Mouse (Mus musculus): Measurements from ENCODE around the gene Mxd1. TPM values are rescaled to one million over a fixed set of nuclear protein-coding genes. Genes with fewer than 3 reads are reported as not detected.
A peak's percentile ranks its signal among the peaks of the same experiment; 100 is the strongest.

The Mxd1 gene
- polyA plus RNA-seq, 1 experiment from 2014 or later = 13.5 TPM

DNA sequence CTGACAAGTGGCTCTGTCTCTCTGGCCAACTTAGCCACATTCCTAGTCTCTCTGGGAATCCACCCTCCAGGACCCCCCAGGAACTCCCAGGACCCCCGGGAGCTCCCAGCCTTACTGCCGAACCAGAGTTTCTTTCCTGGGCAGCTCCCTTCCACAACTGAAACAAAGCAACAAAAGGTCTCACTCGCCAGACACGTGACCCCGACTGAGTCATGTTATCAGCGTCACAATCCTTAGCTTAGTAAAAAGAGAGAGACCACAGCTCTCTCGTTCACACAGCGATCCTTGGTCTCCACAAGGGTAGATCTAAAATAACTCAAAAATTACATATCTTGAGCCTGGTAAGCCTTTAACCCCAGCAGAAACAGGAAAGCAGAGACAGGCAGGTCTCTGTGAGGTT lies 27.2 kb downstream of the Mxd1 start:
- Histone ChIP-seq H3K4me1 (ENCODE audit: control insufficient read depth, insufficient read depth, low read length) (no peaks in the 10 kb centered on the region), H3K27ac (replicated peaks; ENCODE audit: low read depth, low read length) (no peak overlapping the region), H3K4me2 (ENCODE audit: low read depth, low read length) (no peak overlapping the region), H3K9me3 (replicated peaks; ENCODE audit: control insufficient read depth, low read length) (no peaks in the 10 kb centered on the region), H3K9ac (replicated peaks; ENCODE audit: low read length) (no peak overlapping the region), H3K36me3 (replicated peaks; ENCODE audit: control insufficient read depth, insufficient read depth, low read depth, low read length) (no peaks in the 10 kb centered on the region), H3K4me3 (ENCODE audit: low read depth, low read length) (no peak overlapping the region), H3K27me3 (ENCODE audit: control insufficient read depth, insufficient read depth, low read length) (no peaks in the 10 kb centered on the region)
- 72% methylated on average over 8 of the region's 8 CpGs for WGBS
- no peak for ATAC-seq (replicated peaks; ENCODE audit: insufficient number of reproducible peaks, low FRiP score, low TSS enrichment, low read depth)
- DNase-seq (ENCODE audit: low spot score) = no peak

DNA sequence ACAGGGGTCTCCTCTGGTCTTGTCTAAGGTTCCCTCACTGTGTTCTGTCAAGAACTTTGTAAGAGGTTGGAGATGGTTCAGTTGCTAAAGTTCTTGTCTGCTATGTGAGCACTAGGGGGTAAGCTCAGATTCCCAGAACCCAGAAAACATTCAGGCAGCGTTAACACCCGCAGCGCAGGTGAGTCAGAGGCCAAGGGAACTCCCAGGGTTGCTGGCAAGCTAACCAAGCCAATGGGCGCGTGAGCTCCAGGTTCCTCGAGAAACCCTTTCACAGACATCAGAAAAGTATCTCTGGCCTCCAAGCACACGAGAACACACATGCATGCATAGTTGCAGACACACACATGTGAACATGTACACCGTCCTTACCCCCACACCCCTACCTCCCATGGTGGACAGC lies 28.2 kb downstream of the Mxd1 start:
- ATAC-seq (replicated peaks; ENCODE audit: insufficient number of reproducible peaks, low FRiP score, low TSS enrichment, low read depth) (no peak), DNase-seq (ENCODE audit: low spot score) (no peak)
- Histone ChIP-seq H3K4me1 (ENCODE audit: control insufficient read depth, insufficient read depth, low read length) (no peaks in the 10 kb centered on the region), H3K4me2 (ENCODE audit: low read depth, low read length) (no peak overlapping the region), H3K27ac (replicated peaks; ENCODE audit: low read depth, low read length) (no peak overlapping the region), H3K36me3 (replicated peaks; ENCODE audit: control insufficient read depth, insufficient read depth, low read depth, low read length) (no peaks in the 10 kb centered on the region), H3K4me3 (ENCODE audit: low read depth, low read length) (no peak overlapping the region), H3K27me3 (ENCODE audit: control insufficient read depth, insufficient read depth, low read length) (no peaks in the 10 kb centered on the region), H3K9me3 (replicated peaks; ENCODE audit: control insufficient read depth, low read length) (no peaks in the 10 kb centered on the region), H3K9ac (replicated peaks; ENCODE audit: low read length) (no peak overlapping the region)
- 86% methylated on average over 8 of the region's 8 CpGs for WGBS

DNA sequence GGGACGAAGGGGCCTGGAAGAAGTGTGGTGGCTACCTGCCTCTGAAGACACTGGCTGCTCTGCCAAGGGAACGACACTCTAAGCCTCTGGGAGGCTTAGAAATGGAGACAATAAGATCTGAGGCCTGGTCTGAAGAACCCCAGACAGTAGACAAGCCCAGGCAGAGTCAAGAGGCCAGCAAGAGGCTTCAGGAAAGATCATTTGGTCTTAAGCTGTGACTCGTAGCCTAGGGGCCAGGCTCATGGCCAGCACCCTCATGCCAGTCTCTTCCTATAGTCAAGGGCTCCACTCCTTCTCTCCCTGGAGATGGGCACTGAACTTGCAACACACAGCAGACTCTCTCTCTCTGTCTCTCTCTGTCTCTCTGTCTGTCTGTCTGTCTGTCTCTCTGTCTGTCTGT lies 28.8 kb downstream of the Mxd1 start:
- 77% methylated on average over 3 of the region's 3 CpGs for WGBS
- no peak overlapping the region for H3K27ac ChIP-seq (replicated peaks; ENCODE audit: low read depth, low read length)
- no peak overlapping the region for H3K4me2 ChIP-seq (ENCODE audit: low read depth, low read length)
- no peaks in the 10 kb centered on the region for H3K9me3 ChIP-seq (replicated peaks; ENCODE audit: control insufficient read depth, low read length)
- DNase-seq (ENCODE audit: low spot score) = no peak
- no peak overlapping the region for H3K4me3 ChIP-seq (ENCODE audit: low read depth, low read length)
- no peaks in the 10 kb centered on the region for H3K27me3 ChIP-seq (ENCODE audit: control insufficient read depth, insufficient read depth, low read length)
- H3K36me3 ChIP-seq (replicated peaks; ENCODE audit: control insufficient read depth, insufficient read depth, low read depth, low read length) = no peaks in the 10 kb centered on the region
- ATAC-seq (replicated peaks; ENCODE audit: insufficient number of reproducible peaks, low FRiP score, low TSS enrichment, low read depth) = no peak
- H3K9ac ChIP-seq (replicated peaks; ENCODE audit: low read length) = no peak overlapping the region
- no peaks in the 10 kb centered on the region for H3K4me1 ChIP-seq (ENCODE audit: control insufficient read depth, insufficient read depth, low read length)

DNA sequence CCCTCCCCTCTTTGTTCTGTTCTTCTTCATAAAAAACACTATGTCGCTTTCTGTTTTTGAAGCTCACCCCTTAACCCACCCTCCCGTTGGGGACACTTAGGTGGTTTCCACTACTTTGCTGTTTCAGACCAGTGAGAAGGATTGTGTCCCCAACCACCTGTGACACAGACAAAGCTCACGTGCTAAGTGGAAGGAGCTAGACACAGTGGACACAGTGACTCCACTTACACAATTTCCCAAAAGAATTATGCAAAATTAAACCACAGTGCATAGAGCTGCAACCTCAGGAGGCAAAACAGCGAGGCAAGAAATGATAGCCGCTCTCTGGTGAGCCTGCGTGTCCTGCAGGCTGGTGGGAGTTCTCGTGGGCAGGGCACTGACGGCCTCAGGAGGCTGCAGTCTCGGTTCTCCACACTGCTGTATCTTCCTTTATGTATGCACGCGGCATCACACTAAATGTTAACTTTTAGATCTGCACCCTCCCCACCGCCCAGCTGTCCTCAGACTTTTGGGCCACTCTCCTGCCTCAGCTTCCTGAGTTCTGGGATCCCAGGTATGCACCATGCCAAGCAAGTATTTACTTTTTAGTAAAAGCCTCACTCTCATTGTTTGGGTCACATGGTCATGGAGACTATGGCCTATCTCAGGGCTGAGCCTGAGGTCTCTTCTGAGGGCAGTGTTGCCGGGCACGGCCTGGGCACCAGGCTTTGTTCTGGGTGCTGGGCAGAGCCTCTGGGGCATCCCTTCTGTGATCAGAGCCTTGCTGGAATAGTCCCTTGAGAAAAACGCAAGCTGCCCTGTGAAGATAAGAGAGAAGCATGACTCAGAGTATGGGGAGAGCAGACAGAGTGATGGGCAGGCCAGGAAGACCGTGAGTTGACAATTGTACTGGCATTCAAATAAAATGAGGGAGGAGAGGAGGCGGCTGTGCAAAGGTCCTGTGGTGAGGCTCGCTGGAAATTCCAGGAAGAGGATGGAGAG lies 29.5 kb downstream of the Mxd1 start:
- no peak for DNase-seq (ENCODE audit: low spot score)
- Histone ChIP-seq H3K4me2 (ENCODE audit: low read depth, low read length) (no peak overlapping the region), H3K27ac (replicated peaks; ENCODE audit: low read depth, low read length) (no peak overlapping the region; the same call in 1 of the 2 replicates), H3K9ac (replicated peaks; ENCODE audit: low read length) (no peak overlapping the region), H3K4me1 (ENCODE audit: control insufficient read depth, insufficient read depth, low read length) (no peaks in the 10 kb centered on the region), H3K9me3 (replicated peaks; ENCODE audit: control insufficient read depth, low read length) (no peaks in the 10 kb centered on the region), H3K4me3 (ENCODE audit: low read depth, low read length) (no peak overlapping the region), H3K27me3 (ENCODE audit: control insufficient read depth, insufficient read depth, low read length) (no peaks in the 10 kb centered on the region), H3K36me3 (replicated peaks; ENCODE audit: control insufficient read depth, insufficient read depth, low read depth, low read length) (no peaks in the 10 kb centered on the region)
- 79% methylated on average over 18 of the region's 18 CpGs for WGBS
- no peak for ATAC-seq (replicated peaks; ENCODE audit: insufficient number of reproducible peaks, low FRiP score, low TSS enrichment, low read depth)

DNA sequence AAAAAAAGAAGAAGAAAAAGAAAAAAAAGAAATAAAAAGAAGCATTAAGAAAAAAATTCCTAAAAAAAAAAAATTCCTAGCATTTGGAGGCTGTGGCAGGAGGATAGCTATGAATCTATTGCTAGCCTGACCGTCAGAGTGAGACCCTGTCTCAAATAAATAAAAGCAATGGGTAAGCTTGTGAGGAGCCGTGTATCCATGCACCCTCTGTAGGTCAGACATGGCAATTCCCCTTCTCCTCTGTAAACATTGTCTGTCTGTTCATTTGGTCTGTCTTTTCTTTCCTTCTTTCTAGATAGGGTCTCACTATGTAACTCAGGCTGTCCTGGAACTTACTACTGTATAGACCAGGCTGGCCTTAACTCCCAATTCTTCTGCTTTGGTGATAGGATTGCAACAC lies 30.5 kb downstream of the Mxd1 start:
- DNase-seq (ENCODE audit: low spot score) (peak; percentile 28), ATAC-seq (replicated peaks; ENCODE audit: insufficient number of reproducible peaks, low FRiP score, low TSS enrichment, low read depth) (0 out of 2 replicates have a peak, but pooled peaks have one; percentile 48)
- no peak overlapping the region for H3K4me3 ChIP-seq (ENCODE audit: low read depth, low read length)
- no peaks in the 10 kb centered on the region for H3K27me3 ChIP-seq (ENCODE audit: control insufficient read depth, insufficient read depth, low read length)
- H3K27ac ChIP-seq (replicated peaks; ENCODE audit: low read depth, low read length) = no peak overlapping the region
- no peaks in the 10 kb centered on the region for H3K4me1 ChIP-seq (ENCODE audit: control insufficient read depth, insufficient read depth, low read length)
- H3K9me3 ChIP-seq (replicated peaks; ENCODE audit: control insufficient read depth, low read length) = no peaks in the 10 kb centered on the region
- H3K36me3 ChIP-seq (replicated peaks; ENCODE audit: control insufficient read depth, insufficient read depth, low read depth, low read length) = no peaks in the 10 kb centered on the region
- 25% methylated on average over 2 of the region's 2 CpGs for WGBS
- no peak overlapping the region for H3K9ac ChIP-seq (replicated peaks; ENCODE audit: low read length)
- H3K4me2 ChIP-seq (ENCODE audit: low read depth, low read length) = no peak overlapping the region

DNA sequence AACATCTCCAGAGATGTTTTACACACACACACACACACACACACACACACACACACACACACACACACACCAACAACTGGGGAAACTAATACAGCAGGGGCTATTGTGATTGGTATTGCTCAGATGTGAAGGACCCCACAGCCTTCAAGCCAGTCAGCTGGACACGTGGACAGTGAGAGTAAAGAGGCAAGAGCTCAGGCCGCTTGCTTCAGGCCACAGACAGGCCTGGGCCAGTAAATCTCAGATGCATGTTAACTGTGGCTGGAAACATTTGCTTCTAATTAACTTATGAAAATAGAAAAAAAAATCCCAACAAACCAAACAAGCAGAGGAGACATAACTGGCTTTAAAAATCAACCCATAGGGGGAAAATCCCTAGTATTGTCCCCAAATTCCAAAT lies 31.1 kb downstream of the Mxd1 start:
- Histone ChIP-seq H3K4me1 (ENCODE audit: control insufficient read depth, insufficient read depth, low read length) (no peaks in the 10 kb centered on the region), H3K27ac (replicated peaks; ENCODE audit: low read depth, low read length) (no peak overlapping the region), H3K27me3 (ENCODE audit: control insufficient read depth, insufficient read depth, low read length) (no peaks in the 10 kb centered on the region), H3K4me3 (ENCODE audit: low read depth, low read length) (no peak overlapping the region), H3K9ac (replicated peaks; ENCODE audit: low read length) (no peak overlapping the region), H3K36me3 (replicated peaks; ENCODE audit: control insufficient read depth, insufficient read depth, low read depth, low read length) (no peaks in the 10 kb centered on the region), H3K9me3 (replicated peaks; ENCODE audit: control insufficient read depth, low read length) (no peaks in the 10 kb centered on the region), H3K4me2 (ENCODE audit: low read depth, low read length) (no peak overlapping the region)
- 28% methylated on average over 2 of the region's 2 CpGs for WGBS
- ATAC-seq (replicated peaks; ENCODE audit: insufficient number of reproducible peaks, low FRiP score, low TSS enrichment, low read depth) = no peak
- peak; percentile 26 for DNase-seq (ENCODE audit: low spot score)

DNA sequence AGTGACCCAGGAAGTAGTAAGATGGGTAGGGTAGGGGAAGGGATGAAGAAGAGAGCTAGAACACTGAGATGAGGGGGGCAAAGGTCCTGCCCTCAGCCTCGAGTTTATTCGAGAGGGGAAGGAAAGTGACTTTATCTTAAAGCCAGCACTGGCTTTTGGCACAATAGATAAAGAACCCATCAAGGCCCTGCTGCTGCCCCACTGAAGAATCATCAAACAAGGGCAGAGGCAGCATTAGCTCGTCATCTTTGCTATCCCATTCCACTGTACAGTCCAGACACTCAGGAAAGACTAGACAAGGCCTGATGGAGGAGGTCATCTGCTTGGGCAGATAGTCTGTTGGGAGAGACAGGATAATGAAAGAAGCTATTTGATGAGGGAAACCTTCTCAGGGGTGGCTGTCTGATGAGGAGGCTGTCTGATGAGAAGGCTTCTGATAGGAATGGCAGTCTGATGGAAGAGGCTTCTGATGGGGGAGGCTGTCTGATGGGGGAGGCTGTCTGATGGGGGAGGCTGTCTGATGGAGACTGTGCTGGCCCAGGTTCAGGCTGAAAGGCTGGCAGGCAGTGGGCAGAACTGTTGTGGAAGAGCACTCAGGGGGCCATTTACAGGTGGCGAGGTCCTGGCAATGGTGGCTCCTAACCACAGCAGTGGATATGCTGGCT lies 31.7 kb downstream of the Mxd1 start:
- no peaks in the 10 kb centered on the region for H3K27me3 ChIP-seq (ENCODE audit: control insufficient read depth, insufficient read depth, low read length)
- WGBS = 57% methylated on average over 4 of the region's 4 CpGs
- no peak for ATAC-seq (replicated peaks; ENCODE audit: insufficient number of reproducible peaks, low FRiP score, low TSS enrichment, low read depth)
- no peaks in the 10 kb centered on the region for H3K36me3 ChIP-seq (replicated peaks; ENCODE audit: control insufficient read depth, insufficient read depth, low read depth, low read length)
- H3K4me2 ChIP-seq (ENCODE audit: low read depth, low read length) = no peak overlapping the region
- no peak for DNase-seq (ENCODE audit: low spot score)
- H3K4me3 ChIP-seq (ENCODE audit: low read depth, low read length) = no peak overlapping the region
- H3K9me3 ChIP-seq (replicated peaks; ENCODE audit: control insufficient read depth, low read length) = no peaks in the 10 kb centered on the region
- no peaks in the 10 kb centered on the region for H3K4me1 ChIP-seq (ENCODE audit: control insufficient read depth, insufficient read depth, low read length)
- H3K9ac ChIP-seq (replicated peaks; ENCODE audit: low read length) = no peak overlapping the region
- no peak overlapping the region for H3K27ac ChIP-seq (replicated peaks; ENCODE audit: low read depth, low read length)

DNA sequence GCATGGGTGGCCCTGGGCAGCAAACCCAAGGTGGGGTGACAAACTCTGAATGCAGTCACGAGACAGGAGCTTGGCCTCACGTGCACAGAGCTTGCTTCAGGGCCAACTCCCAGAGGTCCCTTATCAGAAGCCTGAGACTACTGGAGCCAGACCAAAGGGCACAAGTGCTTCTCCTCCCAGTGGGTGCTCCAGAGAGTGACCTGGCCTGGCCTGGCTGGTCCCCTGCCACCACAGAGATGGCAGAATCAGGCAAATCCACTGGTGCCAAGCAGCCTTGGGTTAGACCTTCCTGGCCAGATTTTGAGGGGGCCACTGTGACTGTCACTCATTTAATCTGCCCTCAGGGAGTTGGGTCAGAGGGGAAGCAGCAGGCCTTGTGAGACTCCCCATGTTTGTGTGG lies 32.5 kb downstream of the Mxd1 start:
- 72% methylated on average over 2 of the region's 2 CpGs for WGBS
- no peaks in the 10 kb centered on the region for H3K36me3 ChIP-seq (replicated peaks; ENCODE audit: control insufficient read depth, insufficient read depth, low read depth, low read length)
- H3K4me3 ChIP-seq (ENCODE audit: low read depth, low read length) = no peak overlapping the region
- H3K27me3 ChIP-seq (ENCODE audit: control insufficient read depth, insufficient read depth, low read length) = no peaks in the 10 kb centered on the region
- H3K9me3 ChIP-seq (replicated peaks; ENCODE audit: control insufficient read depth, low read length) = no peaks in the 10 kb centered on the region
- DNase-seq (ENCODE audit: low spot score) = no peak
- no peak overlapping the region for H3K27ac ChIP-seq (replicated peaks; ENCODE audit: low read depth, low read length)
- no peak overlapping the region for H3K9ac ChIP-seq (replicated peaks; ENCODE audit: low read length)
- H3K4me1 ChIP-seq (ENCODE audit: control insufficient read depth, insufficient read depth, low read length) = no peaks in the 10 kb centered on the region
- no peak overlapping the region for H3K4me2 ChIP-seq (ENCODE audit: low read depth, low read length)
- ATAC-seq (replicated peaks; ENCODE audit: insufficient number of reproducible peaks, low FRiP score, low TSS enrichment, low read depth) = no peak
